Mouse (Mus musculus) left cerebral cortex, adult 8-10 months (tissue): Measurements from ENCODE around the gene Tbcd. TPM values are rescaled to one million over a fixed set of nuclear protein-coding genes. Genes with fewer than 3 reads are reported as not detected.

Source experiments
- DNase-seq, 2 experiments: peaks; one replicate each; pipeline ENCODE4 v3.0.0; 2022; ENCODE audit warnings: low spot score in 2 of 2
- total RNA-seq, 4 experiments: library from RNA; stranded (reverse); gene quantifications; 2 replicates each; pipeline ENCODE4 v1.2.4; 2022

Tbcd gene
- total RNA-seq, 4 experiments from 2014 or later, result 39.7 to 45.1 (median 40.9) TPM

DNA sequence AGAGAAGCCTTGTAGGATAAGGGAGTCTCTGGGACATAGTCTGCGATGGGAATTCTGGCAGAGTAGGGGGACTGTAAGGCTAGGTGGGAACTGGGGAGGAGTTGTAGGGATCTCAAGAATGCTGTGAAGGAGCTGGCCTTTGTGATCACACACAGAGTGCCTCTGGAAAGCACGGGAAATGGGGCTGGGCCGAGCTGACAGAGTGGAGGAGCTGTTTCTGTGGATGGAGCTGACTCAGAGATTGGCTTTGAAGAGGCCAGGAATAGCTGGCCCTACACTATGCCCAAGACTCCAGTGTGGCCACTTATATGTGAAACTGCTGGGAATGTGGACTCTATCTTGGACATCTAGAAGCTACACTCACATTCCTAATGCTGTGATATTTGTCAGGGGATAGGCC lies 84.8 kb downstream of the Tbcd start:
- DNase-seq, result no peak

DNA sequence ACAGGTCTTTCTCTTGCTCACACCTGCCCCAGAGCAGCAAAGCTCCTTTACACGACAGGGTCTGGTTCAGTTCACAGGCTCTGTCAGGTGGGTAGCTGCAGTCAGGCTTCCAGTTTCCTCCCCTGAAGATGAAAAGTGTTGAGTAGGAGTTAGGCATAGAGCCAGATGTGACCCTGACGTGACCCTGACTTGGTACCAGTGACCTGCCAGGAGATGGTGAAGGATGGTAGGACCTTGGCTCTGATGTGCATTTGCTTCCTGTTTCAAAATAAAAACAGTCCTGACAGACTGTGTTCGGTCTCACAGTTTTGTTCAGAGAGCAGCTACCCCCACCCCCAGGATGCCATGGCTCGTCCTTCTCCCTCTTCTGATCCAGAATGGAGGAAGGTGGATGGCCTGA lies 90.7 kb downstream of the Tbcd start:
- DNase-seq, result no peak

DNA sequence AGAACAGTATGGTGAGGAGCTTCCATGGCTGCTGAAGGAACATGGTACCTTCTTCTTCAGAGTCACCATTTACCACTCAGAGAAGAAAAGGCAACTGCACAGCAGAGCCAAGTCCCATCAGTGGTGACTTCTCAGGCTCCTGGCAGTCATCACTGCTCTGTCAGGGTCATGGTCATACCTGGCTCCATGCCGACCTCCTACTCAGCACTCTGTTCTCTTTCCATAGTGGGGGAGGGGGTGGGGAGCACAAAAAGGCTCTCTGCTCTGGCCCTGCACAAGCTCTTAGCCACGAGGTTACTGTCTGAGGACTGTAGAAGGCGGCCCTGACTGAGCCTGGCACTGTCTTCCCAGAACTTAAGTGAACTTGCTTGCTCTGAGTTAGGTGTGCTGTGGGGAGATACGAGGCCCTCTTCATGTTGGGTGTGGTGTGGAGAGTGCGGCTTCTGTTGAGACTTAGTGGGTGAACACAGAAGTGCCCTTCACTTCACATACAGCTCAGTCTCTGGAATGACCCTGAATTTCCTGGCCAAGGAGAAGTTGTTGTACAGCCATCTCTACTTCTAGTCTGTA lies 91.6 kb downstream of the Tbcd start:
- no peak for DNase-seq

- no peak for DNase-seq
Observed at GRCm38 (mm10) chr11:121543922-121544321, 92.2 kb downstream of the Tbcd start.

DNA sequence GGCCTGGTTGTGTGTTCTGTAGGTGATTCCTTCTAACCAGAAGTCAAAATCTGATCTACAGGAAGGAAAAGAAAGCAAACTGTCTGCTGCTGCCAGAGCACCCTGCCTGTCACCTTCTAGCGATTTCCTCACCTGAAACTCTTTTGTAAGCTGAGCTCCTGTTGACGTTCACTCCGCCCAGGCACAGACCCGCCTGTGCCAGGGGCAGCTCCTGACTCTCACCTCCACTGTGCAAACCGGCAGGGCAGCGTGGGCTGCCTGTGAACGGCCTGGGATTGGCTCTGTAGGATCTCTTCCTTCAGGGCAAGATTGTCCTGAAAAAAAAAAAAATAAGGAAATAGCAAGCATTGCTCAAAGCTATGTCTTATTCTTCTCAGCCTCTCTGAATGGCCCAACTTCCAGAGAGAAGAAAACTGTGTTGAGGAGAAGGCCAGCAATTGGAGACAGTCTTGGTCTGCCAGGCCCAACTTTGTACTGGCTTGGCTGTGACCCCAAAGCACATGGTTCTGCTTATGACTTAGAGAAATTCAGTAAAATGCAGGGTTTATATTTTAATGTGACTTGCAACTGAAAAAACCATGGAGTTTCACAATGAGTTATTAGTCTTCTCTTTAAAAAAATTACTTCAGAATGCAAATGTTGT lies 93.1 kb downstream of the Tbcd start:
- DNase-seq, result no peak

GRCm38 (mm10) chr11:121545398-121546034 lies 93.8 kb downstream of the Tbcd start:
- DNase-seq, result no peak

DNA sequence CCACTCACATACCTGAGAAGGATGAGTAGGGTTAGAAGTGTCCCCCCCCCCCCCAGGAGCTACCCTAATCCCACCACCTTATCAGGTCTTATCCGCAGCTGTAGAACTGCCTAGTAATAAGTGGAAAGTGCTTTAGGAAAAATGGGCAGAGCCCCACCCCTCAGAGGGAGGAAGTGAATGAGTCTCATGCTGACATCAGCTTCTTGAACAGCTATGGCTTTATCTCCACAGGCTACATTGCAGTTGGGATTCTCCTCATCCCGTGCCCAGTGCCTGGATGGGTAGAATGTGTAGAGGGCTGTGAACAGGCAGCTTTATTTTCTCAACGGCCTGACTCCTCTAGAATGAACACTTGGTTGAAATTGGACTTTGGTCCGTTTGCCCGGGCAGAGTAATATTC lies 95.5 kb downstream of the Tbcd start:
- DNase-seq, result no peak

GRCm38 (mm10) chr11:121547925-121548324 lies 96.2 kb downstream of the Tbcd start:
- DNase-seq, result no peak

- DNase-seq, result peak in 1 of 2 experiments; percentile 38
Observed at GRCm38 (mm10) chr11:121548996-121549842, 97.5 kb downstream of the Tbcd start.

DNA sequence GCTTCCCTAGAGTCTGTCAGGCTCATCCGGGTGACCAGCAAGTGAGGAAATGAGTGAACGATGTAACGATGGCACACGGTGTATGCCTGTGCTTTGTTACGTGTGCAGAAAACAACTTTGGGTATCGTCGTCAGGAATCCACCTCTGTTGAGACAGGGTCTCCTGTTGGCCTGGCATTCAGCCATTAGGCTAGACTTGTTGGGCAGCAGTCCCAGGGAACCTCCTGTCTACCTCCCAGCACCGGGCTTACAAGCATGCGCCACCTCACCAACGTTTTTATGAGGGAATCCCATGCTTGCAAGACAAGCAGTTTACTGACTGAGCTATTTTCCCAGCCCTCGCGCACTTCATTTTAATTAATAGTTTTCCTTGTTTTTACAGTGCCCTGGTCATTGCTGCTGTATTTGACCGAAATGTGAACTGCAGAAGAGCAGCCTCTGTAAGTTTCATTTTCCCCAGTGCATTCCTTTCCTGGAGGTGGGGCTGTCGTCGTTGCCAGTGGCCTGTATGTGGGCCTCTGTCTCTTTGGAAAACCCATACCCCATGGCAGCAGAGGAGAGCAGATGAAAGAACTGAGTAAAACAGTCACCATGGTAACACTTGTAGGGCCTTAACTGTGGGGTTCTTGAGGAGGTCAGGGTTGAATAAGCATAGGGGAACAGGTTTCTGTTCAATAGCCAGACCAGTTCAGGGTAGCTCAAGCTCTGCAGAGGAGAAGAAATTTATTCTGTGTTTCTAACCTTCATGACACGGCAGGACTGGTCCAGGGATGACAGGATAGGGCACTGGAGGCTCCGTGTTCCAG lies 98.3 kb downstream of the Tbcd start:
- no peak for DNase-seq

- no peak for DNase-seq
Observed at GRCm38 (mm10) chr11:121551206-121551799, 99.6 kb downstream of the Tbcd start.

DNA sequence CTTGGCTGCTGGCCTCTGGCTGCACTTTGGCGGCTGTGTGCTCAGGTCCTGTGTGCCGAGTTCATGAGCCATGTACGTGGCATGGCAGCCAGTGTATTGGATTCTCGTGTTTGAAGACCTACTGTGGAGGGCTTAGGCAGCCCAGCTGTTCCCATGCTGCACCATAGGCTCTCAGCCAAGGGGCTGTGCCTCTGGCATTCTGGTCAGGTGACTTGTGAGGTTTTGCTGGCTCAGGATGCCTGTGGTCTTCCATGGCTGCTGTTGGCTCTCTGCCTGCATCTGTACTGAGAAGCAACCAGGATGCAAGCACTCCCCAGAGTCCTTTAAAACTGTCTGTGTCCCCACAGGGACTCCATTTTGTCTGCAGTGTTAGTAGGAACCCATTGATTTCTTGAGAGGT lies 100.4 kb downstream of the Tbcd start:
- DNase-seq, result no peak

- DNase-seq, result no peak
Observed at GRCm38 (mm10) chr11:121552846-121553457, 101.2 kb downstream of the Tbcd start.

- no peak for DNase-seq
Observed at GRCm38 (mm10) chr11:121553458-121553857, 101.7 kb downstream of the Tbcd start.

- DNase-seq, result no peak
Observed at GRCm38 (mm10) chr11:121556727-121557126, 105.0 kb downstream of the Tbcd start.

DNA sequence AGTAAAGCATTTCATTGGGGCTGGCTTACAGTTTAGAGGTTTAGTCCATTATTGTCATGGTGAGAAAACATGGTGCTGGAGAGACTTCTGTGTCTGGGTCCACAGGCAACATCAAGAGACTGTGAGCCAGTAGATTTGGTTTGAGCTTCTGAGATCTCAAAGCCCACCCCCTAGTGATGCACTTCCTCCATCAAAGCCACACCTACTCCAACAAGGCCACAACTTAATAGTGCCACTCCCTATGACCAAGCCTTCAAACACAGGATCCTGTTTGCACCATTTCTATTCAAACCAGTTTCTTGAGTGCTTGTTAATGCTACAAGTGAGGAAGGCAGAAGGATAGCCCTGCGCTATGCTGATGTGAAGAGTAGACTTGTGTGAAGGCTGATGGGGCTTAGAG lies 106.2 kb downstream of the Tbcd start:
- no peak for DNase-seq

DNA sequence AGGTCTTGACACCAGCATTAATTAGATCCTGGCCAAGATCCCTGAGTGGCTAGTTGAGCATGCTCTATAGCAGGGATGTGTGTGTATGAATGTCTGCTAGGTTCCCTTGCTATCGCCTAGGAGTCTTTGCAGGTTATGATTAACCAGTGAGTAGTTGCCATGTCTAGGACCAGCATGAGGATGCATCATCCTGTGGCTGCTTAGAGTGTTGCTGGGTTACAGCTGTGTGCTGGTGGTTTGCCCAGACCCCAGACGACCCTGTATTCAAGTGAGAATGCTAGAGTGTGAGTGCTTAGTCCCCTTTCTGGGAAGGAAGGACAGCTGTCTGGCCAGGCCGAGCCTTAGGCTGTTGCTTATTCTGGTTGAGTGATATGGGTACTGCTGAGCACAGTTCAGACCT lies 106.8 kb downstream of the Tbcd start:
- no peak for DNase-seq

DNA sequence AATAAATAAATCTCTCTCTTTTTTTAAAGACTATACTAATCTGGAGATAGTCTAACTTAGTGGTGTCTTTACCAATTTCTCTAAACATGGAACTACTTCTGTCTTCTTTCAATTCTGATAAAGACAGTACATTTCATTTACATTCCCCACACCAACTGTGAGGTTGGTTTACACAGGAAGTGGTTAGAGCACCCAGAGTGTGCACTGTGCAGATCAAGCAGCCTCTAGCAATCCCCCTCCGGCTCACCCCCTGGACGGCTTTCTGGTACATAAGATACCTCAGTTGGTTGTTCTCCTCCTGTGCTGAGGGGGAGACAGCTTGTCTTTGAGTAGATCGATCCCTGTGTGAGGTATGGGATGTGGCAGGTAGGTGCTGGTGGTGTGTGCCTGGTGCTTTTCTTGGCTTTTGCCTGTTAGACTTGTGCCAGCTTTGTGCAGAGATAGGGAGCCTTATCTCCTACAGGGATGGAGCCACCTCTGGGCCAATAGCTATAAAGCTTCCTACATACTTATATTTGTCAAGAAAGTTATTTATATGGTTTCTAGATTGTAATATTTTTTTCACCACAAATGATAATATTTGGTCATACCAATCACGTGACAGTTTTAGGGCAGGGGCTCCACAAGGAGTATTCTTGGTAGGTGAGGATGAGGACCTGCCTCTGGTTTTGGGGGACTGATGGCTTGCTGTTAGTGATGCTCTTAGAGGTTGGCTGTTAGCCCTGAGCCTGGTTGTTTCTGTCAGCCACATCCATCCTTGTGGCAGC lies 108.0 kb downstream of the Tbcd start:
- no peak for DNase-seq

DNA sequence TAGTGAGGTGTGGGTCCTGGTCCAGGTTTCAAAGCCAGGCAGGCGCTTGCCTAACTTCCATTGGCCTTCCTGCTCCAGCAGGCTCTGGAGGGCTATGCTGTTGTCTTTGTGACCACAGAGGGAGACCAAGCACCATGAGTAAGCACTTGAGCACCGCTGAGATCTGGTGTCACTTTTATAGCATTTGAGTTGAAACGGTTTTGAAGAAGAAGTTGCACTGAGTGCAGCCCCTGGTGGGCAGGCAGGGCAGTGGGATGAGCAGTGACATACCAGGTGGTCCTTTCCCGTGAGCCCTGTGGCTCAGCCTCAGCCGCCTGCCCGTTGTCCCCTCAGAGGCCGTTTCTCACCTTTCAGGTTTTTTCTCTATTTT lies 108.5 kb downstream of the Tbcd start:
- no peak for DNase-seq

DNA sequence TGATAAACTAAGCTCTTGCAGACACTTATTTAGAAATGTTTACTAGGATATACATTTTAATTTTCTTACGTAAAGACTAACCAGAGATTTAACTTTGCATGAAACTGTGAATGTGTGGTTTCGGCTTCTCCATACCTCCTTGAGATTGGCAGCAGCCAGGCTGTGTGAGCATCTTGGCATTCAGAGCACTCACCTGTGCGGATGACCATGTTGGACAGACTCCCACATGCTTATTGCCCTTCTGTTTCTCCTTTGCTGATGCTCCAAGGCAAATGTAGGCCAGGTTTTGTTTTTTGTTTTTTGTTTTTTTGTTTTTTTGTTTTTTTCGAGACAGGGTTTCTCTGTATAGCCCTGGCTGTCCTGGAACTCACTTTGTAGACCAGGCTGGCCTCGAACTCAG lies 111.6 kb downstream of the Tbcd start:
- no peak for DNase-seq
